Mouse (Mus musculus) olfactory bulb, adult 2 months (tissue): ENCODE data around the gene Rgs6.

Source experiments
- CTCF ChIP-seq: fragments of 200-500 bp; IDR thresholded peaks from 2 replicates; pipeline ENCODE4 v1.5.1; 2012; ENCODE audit warnings: low read depth, mild to moderate bottlenecking, low read length, moderate library complexity; ENCODE audit not compliant: insufficient read depth
- POLR2A ChIP-seq: fragments of 200-500 bp; IDR thresholded peaks from 2 replicates; pipeline ENCODE4 v1.6.1; 2012; ENCODE audit warnings: mild to moderate bottlenecking, low read depth, low read length, moderate library complexity; ENCODE audit not compliant: insufficient read depth

DNA sequence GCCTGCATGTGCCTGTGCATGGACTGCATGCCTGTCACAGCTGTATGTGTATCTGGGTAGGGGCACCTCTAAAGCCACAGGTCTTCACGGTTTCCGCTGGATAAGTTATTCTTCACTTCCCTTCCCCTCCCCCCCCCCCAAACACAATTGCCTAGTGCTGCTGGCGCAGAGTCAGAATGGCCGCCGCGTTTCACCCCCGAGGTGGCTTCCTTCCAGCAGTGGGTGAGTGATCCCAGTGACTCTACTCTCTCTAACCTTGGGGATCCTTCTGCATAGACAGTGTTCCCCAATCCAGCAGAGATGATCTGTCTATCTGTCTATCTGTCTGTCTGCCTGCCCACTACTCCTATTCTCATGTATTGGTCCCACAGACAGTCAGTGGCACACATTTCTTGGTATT is 561.9 kb downstream of the Rgs6 start:
- TF ChIP-seq CTCF (no peak), POLR2A (no peak)
